Mouse (Mus musculus) midbrain, embryonic 11.5 days (tissue): ENCODE results near the gene Mamstr. TPM values are rescaled to one million over a fixed set of nuclear protein-coding genes. Genes with fewer than 3 reads are reported as not detected.

Experiments
- ATAC-seq: fragments of 200-750 bp; cut with Nextera tagmentation; 2 replicates; pipeline ENCODE4 v1.8.0; 2017; ENCODE audit warnings: moderate TSS enrichment, moderate library complexity; ENCODE audit not compliant: low FRiP score
- DNase-seq: peaks from one replicate; pipeline ENCODE4 v3.0.0; 2015; ENCODE audit warnings: low spot score; ENCODE audit errors: missing footprints
- H3K27ac ChIP-seq: fragments of 300-500 bp; sonication (generic); 2 replicates; pipeline ENCODE4 v1.5.1; 2014; ENCODE audit warnings: low read depth, low read length
- H3K27me3 ChIP-seq: fragments of 300-500 bp; sonication (generic); 2 replicates; pipeline ENCODE4 v1.6.1; 2014; ENCODE audit warnings: mild to moderate bottlenecking, low read length, moderate library complexity, mixed read lengths; ENCODE audit not compliant: control insufficient read depth, insufficient read depth
- H3K36me3 ChIP-seq: fragments of 300-500 bp; sonication (generic); 2 replicates; pipeline ENCODE4 v1.6.1; 2014; ENCODE audit warnings: mild to moderate bottlenecking, low read length, moderate library complexity, mixed read lengths; ENCODE audit not compliant: control insufficient read depth, insufficient read depth
- H3K4me1 ChIP-seq: fragments of 300-500 bp; sonication (generic); 2 replicates; pipeline ENCODE4 v1.6.1; 2014; ENCODE audit warnings: low read length; ENCODE audit not compliant: control insufficient read depth, insufficient read depth
- H3K4me2 ChIP-seq: fragments of 300-500 bp; sonication (generic); 2 replicates; pipeline ENCODE4 v1.6.1; 2014; ENCODE audit warnings: mild to moderate bottlenecking, moderate library complexity
- H3K4me3 ChIP-seq: fragments of 300-500 bp; sonication (generic); 2 replicates; pipeline ENCODE4 v1.5.1; 2014; ENCODE audit warnings: low read depth, low read length
- H3K9ac ChIP-seq: fragments of 300-500 bp; sonication (generic); 2 replicates; pipeline ENCODE4 v1.6.1; 2014; ENCODE audit warnings: low read length
- H3K9me3 ChIP-seq: fragments of 300-500 bp; sonication (generic); 2 replicates; pipeline ENCODE4 v1.6.1; 2016; ENCODE audit warnings: low read length; ENCODE audit not compliant: control insufficient read depth
- WGBS: fragments of 180-500 bp; shearing (Covaris S2); extraction: QIAGEN DNeasy Blood & Tissue Kit; methylation state at CpG from one replicate; pipeline ENCODE4 v1.1.7; 2014; 5-methylcytosine and 5-hydroxymethylcytosine counted together
- polyA plus RNA-seq: library from polyadenylated mRNA; unstranded; fragments of >200 nt; fragmentation: Nextera tagmentation; extraction: Ambion mirVana; gene quantifications from 2 replicates; pipeline ENCODE4 v1.2.1, GENCODE M21; 2014

The Mamstr gene
- polyA plus RNA-seq, 1 experiment from 2014 or later = 2.1 TPM

DNA sequence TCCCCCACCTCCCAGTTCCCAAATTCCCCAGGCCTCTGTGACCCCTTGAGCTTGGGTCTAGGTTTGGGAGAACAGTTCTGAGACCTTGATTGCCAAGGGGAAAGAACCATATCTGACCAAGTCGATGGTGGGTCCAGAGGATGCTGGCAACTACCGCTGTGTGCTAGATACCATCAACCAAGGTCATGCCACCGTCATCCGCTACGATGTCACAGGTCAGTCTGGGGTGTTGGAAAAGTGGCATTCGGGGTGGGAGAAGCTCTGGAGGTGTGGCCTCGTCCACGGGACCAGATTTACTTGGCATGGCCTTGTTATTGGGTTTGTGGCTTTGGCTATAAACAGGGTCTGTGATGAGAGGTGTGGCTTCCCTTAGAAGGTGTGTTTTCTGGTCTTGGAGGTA is 14.3 kb upstream of the Mamstr start:
- 94% methylated on average over 8 of the region's 8 CpGs for WGBS
- Histone ChIP-seq H3K27me3 (peaks cover 18% of the 10 kb centered on the region), H3K4me3 (no peak overlapping the region), H3K36me3 (no peaks in the 10 kb centered on the region), H3K9ac (no peak overlapping the region), H3K27ac (no peak overlapping the region), H3K9me3 (no peaks in the 10 kb centered on the region), H3K4me2 (no peak overlapping the region), H3K4me1 (no peaks in the 10 kb centered on the region; the same call in none of the 2 replicates)
- ATAC-seq (no peak), DNase-seq (no peak)

GRCm38 (mm10) chr7:45626571-45627076 is 13.2 kb upstream of the Mamstr start:
- no peak overlapping the region for H3K27ac ChIP-seq
- 93% methylated on average over 7 of the region's 7 CpGs for WGBS
- no peak overlapping the region for H3K9ac ChIP-seq
- DNase-seq (no peak), ATAC-seq (no peak)
- H3K4me3 ChIP-seq = no peak overlapping the region
- no peaks in the 10 kb centered on the region for H3K36me3 ChIP-seq
- no peak overlapping the region for H3K4me2 ChIP-seq
- peaks cover 18% of the 10 kb centered on the region for H3K27me3 ChIP-seq
- no peaks in the 10 kb centered on the region; the same call in none of the 2 replicates for H3K4me1 ChIP-seq
- H3K9me3 ChIP-seq = no peaks in the 10 kb centered on the region

- DNase-seq (no peak), ATAC-seq (no peak)
- H3K27me3 ChIP-seq = peaks cover 21% of the 10 kb centered on the region
Measured at GRCm38 (mm10) chr7:45627261-45627660, 12.5 kb upstream of the Mamstr start, which contains the start of gene Rasip1. Gene Rasip1 (plus strand): TSS chr7:45627488.

DNA sequence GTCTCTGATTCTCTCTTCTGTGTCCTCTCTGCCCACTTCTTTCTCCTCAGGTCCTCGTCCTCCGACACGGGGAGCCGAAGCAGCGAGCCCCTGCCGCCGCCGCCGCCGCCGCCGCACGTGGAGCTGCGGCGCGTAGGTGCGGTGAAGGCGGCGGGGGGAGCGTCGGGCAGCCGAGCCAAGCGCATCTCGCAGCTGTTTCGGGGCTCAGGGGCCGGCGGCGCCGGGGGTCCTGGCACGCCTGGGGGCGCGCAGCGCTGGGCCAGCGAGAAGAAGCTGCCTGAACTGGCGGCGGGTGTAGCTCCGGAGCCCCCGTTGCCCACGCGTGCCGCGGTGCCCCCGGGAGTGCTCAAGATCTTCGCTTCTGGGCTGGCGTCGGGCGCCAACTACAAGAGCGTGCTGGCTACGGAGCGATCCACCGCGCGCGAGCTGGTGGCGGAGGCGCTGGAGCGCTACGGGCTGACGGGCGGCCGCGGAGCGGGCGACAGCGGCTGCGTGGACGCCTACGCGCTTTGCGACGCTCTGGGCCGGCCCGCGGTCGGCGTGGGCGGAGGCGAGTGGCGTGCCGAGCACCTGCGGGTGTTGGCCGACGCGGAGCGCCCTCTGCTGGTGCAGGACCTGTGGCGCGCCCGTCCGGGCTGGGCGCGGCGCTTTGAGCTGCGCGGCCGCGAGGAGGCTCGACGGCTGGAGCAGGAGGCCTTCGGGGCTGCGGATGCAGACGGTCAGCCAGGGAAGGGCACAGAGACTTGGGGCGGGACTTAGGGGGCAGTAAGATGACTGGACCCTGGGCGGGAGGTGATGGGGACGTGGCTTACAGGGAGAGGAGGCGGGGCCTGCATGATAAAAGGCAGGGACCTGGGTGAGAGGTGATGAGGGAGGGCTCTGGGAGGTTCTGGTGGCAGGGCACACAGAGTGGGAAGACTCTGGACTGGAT is 11.1 kb upstream of the Mamstr start:
- ATAC-seq (peak; percentile 82), DNase-seq (peak; percentile 99)
- no peak overlapping the region for H3K27ac ChIP-seq
- peak overlapping the region; percentile 88 for H3K4me2 ChIP-seq
- no peaks in the 10 kb centered on the region; the same call in none of the 2 replicates for H3K4me1 ChIP-seq
- WGBS = 1% methylated on average over 102 of the region's 105 CpGs
- H3K9me3 ChIP-seq = no peaks in the 10 kb centered on the region
- peaks cover 25% of the 10 kb centered on the region for H3K27me3 ChIP-seq
- no peaks in the 10 kb centered on the region for H3K36me3 ChIP-seq
- H3K9ac ChIP-seq = peak overlapping the region; percentile 65
- H3K4me3 ChIP-seq = peak overlapping the region; percentile 48

More at GRCm38 (mm10) chr7:45627261-45627660, 12.5 kb upstream of the Mamstr start, which contains the start of gene Rasip1:
- Histone ChIP-seq H3K4me3 (peak within 1 kb of the TSS; percentile 48), H3K4me1 (no peaks in the 10 kb centered on the region; the same call in none of the 2 replicates), H3K9me3 (no peaks in the 10 kb centered on the region), H3K36me3 (no peaks in the 10 kb centered on the region), H3K9ac (peak within 1 kb of the TSS; percentile 65), H3K27ac (no peak within 1 kb of the TSS), H3K4me2 (peak within 1 kb of the TSS; percentile 88)
- WGBS = 83% methylated on average over 9 of the region's 9 CpGs

DNA sequence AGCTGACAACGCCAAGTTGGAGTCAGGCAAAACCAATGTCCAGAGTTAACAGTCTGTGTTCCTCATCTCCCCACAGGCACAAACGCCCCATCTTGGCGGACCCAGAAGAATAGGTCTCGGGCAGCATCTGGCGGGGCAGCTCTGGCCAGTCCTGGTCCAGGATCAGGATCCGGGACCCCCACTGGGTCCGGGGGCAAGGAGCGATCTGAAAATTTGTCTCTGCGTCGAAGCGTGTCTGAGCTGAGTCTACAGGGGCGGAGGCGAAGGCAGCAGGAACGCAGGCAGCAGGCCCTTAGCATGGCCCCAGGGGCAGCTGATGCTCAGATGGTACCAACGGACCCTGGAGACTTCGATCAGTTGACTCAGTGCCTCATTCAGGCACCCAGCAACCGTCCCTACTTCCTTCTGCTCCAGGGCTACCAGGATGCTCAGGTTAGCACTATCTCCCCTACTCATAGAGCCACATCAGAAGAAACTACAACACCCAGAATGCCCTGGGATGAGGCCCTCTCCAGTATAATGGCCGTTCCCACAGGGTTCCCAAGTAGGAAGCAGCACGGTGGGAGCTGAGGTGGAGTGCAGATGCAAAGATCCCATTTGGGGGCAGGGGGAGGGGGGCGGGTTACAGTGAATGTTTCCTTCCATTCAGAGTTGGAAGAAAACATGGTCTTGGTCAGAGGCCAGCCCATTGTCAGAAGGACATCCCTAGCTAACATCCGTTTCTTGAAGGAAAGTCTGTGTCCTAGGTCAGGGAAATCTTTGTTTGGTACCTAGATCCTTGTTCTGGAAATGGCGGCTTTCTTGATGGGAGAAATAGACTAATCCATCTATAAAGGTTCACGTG is 9.5 kb upstream of the Mamstr start:
- no peak overlapping the region for H3K27ac ChIP-seq
- H3K4me2 ChIP-seq = no peak overlapping the region
- H3K9me3 ChIP-seq = no peaks in the 10 kb centered on the region
- H3K4me3 ChIP-seq = no peak overlapping the region
- H3K36me3 ChIP-seq = no peaks in the 10 kb centered on the region
- DNase-seq (peak; percentile 88), ATAC-seq (no peak)
- no peaks in the 10 kb centered on the region; the same call in none of the 2 replicates for H3K4me1 ChIP-seq
- 73% methylated on average over 23 of the region's 23 CpGs for WGBS
- H3K9ac ChIP-seq = no peak overlapping the region
- peaks cover 25% of the 10 kb centered on the region for H3K27me3 ChIP-seq

- Histone ChIP-seq H3K4me1 (no peaks in the 10 kb centered on the region; the same call in none of the 2 replicates), H3K9me3 (no peaks in the 10 kb centered on the region), H3K4me2 (peak overlapping the region; percentile 36), H3K27ac (no peak overlapping the region), H3K27me3 (peaks cover 19% of the 10 kb centered on the region), H3K36me3 (no peaks in the 10 kb centered on the region), H3K4me3 (peak overlapping the region; percentile 17; the same call in 1 of the 2 replicates), H3K9ac (peak overlapping the region; percentile 43)
- 12% methylated on average over 35 of the region's 35 CpGs for WGBS
- ATAC-seq (peak; percentile 26; the same call in 1 of the 2 replicates), DNase-seq (peak; percentile 84)
Measured at GRCm38 (mm10) chr7:45632499-45632898, 7.3 kb upstream of the Mamstr start.

- no peaks in the 10 kb centered on the region for H3K9me3 ChIP-seq
- no peaks in the 10 kb centered on the region for H3K36me3 ChIP-seq
- H3K4me3 ChIP-seq = no peak overlapping the region
- H3K27me3 ChIP-seq = peaks cover 7% of the 10 kb centered on the region
- ATAC-seq (no peak), DNase-seq (no peak)
- no peak overlapping the region for H3K4me2 ChIP-seq
- H3K4me1 ChIP-seq = peaks cover 6% of the 10 kb centered on the region; the same call in 1 of the 2 replicates
- no peak overlapping the region for H3K9ac ChIP-seq
- WGBS = 88% methylated on average over 11 of the region's 11 CpGs
- no peak overlapping the region for H3K27ac ChIP-seq
Measured at GRCm38 (mm10) chr7:45634946-45635681, 4.7 kb upstream of the Mamstr start.
